Mouse (Mus musculus): Measurements from ENCODE around the gene 6030468B19Rik. TPM values are rescaled to one million over a fixed set of nuclear protein-coding genes. Genes with fewer than 3 reads are reported as not detected.
A peak's percentile ranks its signal among the peaks of the same experiment; 100 is the strongest.

Gene 6030468B19Rik
- total and polyA plus RNA-seq, 3 experiments = 2.7 to 5.1 TPM; not detected in 1

DNA sequence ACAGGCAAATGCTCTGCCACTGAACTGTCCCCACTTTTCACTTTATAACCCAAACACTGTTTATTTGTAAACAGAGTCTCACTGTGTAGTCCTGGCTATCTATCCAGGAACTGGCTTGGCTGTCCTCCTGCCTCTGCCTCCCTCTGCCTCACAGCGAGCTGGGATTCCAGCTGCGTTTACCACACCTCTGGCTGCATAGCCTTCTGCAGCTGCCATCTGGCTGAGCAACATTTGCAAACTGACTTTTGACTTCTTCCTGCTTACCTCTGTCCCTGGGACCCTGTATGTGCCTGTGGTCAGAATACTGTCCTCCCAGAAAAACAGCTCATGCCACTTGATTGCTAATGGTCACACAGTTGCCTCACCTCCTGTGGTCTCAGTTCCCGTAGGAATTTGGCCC, 29.9 kb downstream of the 6030468B19Rik start:
- Histone ChIP-seq H3K27ac (ENCODE audit: control insufficient read depth, low read depth, low read length) (no peak overlapping the region), H3K4me3 (ENCODE audit: control insufficient read depth in 1 of 2, insufficient read depth in 1 of 2, low read depth in 2 of 2, low read length in 2 of 2) (peak overlapping the region in 1 of 2 experiments; percentile 27; a peak in 2 of 4 replicates), H3K79me2 (ENCODE audit: control insufficient read depth, insufficient read depth, low read length, poor library complexity) (peaks cover 24% of the 10 kb centered on the region), H3K4me1 (ENCODE audit: control insufficient read depth in 1 of 2, insufficient read depth in 2 of 2, low read length in 2 of 2) (peaks cover 23 to 67% of the 10 kb centered on the region in 2 experiments), H3K9ac (ENCODE audit: control insufficient read depth, low read depth, low read length, poor library complexity, severe bottlenecking) (peak overlapping the region; percentile 38), H3K27me3 (ENCODE audit: control insufficient read depth in 1 of 2, insufficient read depth in 2 of 2, low read length in 2 of 2) (no peaks in the 10 kb centered on the region), H3K9me3 (replicated peaks; ENCODE audit: insufficient read depth, low read length) (no peaks in the 10 kb centered on the region), H3K36me3 (ENCODE audit: control insufficient read depth in 1 of 2, insufficient read depth in 2 of 2, low read length in 2 of 2) (peaks cover 0 to 46% of the 10 kb centered on the region in 2 experiments; a peak in 2 of 4 replicates)
- DNase-seq (ENCODE audit: low read depth, low spot score) = no peak
- TF ChIP-seq GABPA (IDR thresholded peaks at IDR 0.05; ENCODE audit: low read depth, low read length) = no peak
- no peak for TF ChIP-seq E2F4 (IDR thresholded peaks at IDR 0.05; ENCODE audit: borderline replicate concordance, low read depth, low read length)
- TF ChIP-seq TBP (IDR thresholded peaks at IDR 0.05; ENCODE audit: low read depth, low read length) = no peak
- no peak for TF ChIP-seq TAL1 (IDR thresholded peaks at IDR 0.05; ENCODE audit: low read length)
- TF ChIP-seq ELF1 (IDR thresholded peaks at IDR 0.05; ENCODE audit: low read depth, low read length) = no peak
- no peak for TF ChIP-seq SIN3A (IDR thresholded peaks at IDR 0.05; ENCODE audit: low read length)
- TF ChIP-seq RCOR1 (IDR thresholded peaks at IDR 0.05; ENCODE audit: low read depth, low read length) = no peak
- no peak for TF ChIP-seq MAFK (IDR thresholded peaks at IDR 0.05; ENCODE audit: borderline replicate concordance, low read depth, low read length)
- no peak for TF ChIP-seq NELFE (IDR thresholded peaks at IDR 0.05; ENCODE audit: low read depth, low read length)
- no peak for TF ChIP-seq POLR2A (IDR thresholded peaks at IDR 0.05; ENCODE audit: control insufficient read depth in 1 of 2, insufficient read depth in 1 of 2, low read depth in 1 of 2, low read length in 2 of 2, poor library complexity in 1 of 2)
- no peak for TF ChIP-seq MEF2A (IDR thresholded peaks at IDR 0.05; ENCODE audit: extremely low read depth, insufficient replicate concordance, low read depth, low read length, poor library complexity, severe bottlenecking)
- TF ChIP-seq USF1 (IDR thresholded peaks at IDR 0.05; ENCODE audit: low read depth, low read length) = no peak
- no peak for TF ChIP-seq GATA1 (IDR thresholded peaks at IDR 0.05; ENCODE audit: low read depth, low read length)
- TF ChIP-seq POLR2AphosphoS5 (IDR thresholded peaks at IDR 0.05; ENCODE audit: borderline replicate concordance, low read depth, low read length) = no peak
- TF ChIP-seq ZMIZ1 (IDR thresholded peaks at IDR 0.05; ENCODE audit: low read depth, low read length) = no peak
- no peak for TF ChIP-seq ZC3H11A (IDR thresholded peaks at IDR 0.05; ENCODE audit: low read depth, low read length)
- no peak for TF ChIP-seq RAD21 (IDR thresholded peaks at IDR 0.05; ENCODE audit: low read depth, low read length)

DNA sequence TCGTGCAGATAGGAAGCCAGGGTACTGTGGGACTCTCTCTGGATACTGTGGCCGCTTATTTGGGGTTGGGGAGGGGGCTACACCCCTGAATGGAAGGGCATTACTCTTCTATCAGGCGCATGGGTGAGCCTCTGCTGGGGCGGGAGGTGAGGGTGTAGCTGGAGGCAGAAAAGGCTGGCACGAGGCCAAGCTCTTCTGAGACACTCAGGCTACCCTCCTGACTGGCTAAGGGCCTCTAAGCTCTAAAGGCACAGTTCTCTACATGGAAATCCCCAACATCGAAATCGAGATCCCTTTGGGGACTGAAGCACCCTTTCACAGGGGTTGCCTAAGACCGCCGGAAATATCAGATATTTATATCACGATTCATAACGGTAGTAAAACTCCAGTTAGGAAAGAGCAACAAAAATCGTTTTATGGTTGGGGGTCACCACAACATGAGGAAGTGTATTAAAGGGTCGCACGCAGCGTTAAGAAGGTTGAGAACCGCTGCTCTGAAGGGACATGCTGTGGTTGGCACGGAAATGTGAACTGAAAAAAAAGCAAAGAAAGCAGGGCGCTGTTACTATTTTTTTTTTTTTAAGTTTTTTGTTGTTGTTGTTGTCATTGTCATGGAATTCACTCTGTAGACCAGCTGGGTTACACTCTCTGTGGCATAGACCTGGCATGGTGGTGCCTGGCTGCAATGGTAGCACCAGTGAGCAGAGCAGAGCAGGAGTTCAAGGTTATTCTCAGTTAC, 30.9 kb downstream of the 6030468B19Rik start:
- DNase-seq (ENCODE audit: low read depth, low spot score) = peak; percentile 88
- Histone ChIP-seq H3K27me3 (ENCODE audit: control insufficient read depth in 1 of 2, insufficient read depth in 2 of 2, low read length in 2 of 2) (no peaks in the 10 kb centered on the region), H3K9me3 (replicated peaks; ENCODE audit: insufficient read depth, low read length) (no peaks in the 10 kb centered on the region), H3K27ac (ENCODE audit: control insufficient read depth, low read depth, low read length) (peak overlapping the region; percentile 44), H3K79me2 (ENCODE audit: control insufficient read depth, insufficient read depth, low read length, poor library complexity) (peaks cover 19% of the 10 kb centered on the region), H3K4me1 (ENCODE audit: control insufficient read depth in 1 of 2, insufficient read depth in 2 of 2, low read length in 2 of 2) (peaks cover 23 to 71% of the 10 kb centered on the region in 2 experiments), H3K36me3 (ENCODE audit: control insufficient read depth in 1 of 2, insufficient read depth in 2 of 2, low read length in 2 of 2) (peaks cover 0 to 45% of the 10 kb centered on the region in 2 experiments; a peak in 2 of 4 replicates), H3K4me3 (ENCODE audit: control insufficient read depth in 1 of 2, insufficient read depth in 1 of 2, low read depth in 2 of 2, low read length in 2 of 2) (peak overlapping the region; percentile 24 to 27), H3K9ac (ENCODE audit: control insufficient read depth, low read depth, low read length, poor library complexity, severe bottlenecking) (peak overlapping the region; percentile 38)
- peak; percentile 45; the same call in 1 of the 2 replicates for TF ChIP-seq E2F4 (IDR thresholded peaks at IDR 0.05; ENCODE audit: borderline replicate concordance, low read depth, low read length)
- TF ChIP-seq MAX (IDR thresholded peaks at IDR 0.05; ENCODE audit: low read length) = peak; percentile 9
- peak; percentile 35 for TF ChIP-seq MXI1 (IDR thresholded peaks at IDR 0.05; ENCODE audit: low read depth, low read length)
- peak; percentile 66 for TF ChIP-seq ZNF384 (IDR thresholded peaks at IDR 0.05; ENCODE audit: low read depth, low read length)
- TF ChIP-seq MYC (IDR thresholded peaks at IDR 0.05; ENCODE audit: low read depth, low read length) = no peak
- no peak for TF ChIP-seq BHLHE40 (IDR thresholded peaks at IDR 0.05; ENCODE audit: borderline replicate concordance, low read depth, low read length)

Measured in MEL (cell line).